Mouse (Mus musculus): ENCODE measurements around the gene Crtc2.
A peak's percentile ranks its signal among the peaks of the same experiment; 100 is the strongest.

The Crtc2 gene

GRCm38 (mm10) chr3:90253653-90254418 lies at the start of gene Crtc2:
Gene Crtc2 (plus strand): TSS chr3:90254163.
- DNase-seq (ENCODE audit: low spot score in 2 of 2): peak; percentile 94 to 96

GRCm38 (mm10) chr3:90204582-90204981 lies 49.4 kb upstream of the Crtc2 start:
- no peak for DNase-seq (ENCODE audit: low spot score in 2 of 2)

GRCm38 (mm10) chr3:90208662-90209061 lies 45.3 kb upstream of the Crtc2 start:
- DNase-seq (ENCODE audit: low spot score in 2 of 2): no peak

- DNase-seq (ENCODE audit: low spot score in 2 of 2): no peak
Measured at GRCm38 (mm10) chr3:90209908-90210566, 43.9 kb upstream of the Crtc2 start.

- DNase-seq (ENCODE audit: low spot score in 2 of 2): no peak
Measured at GRCm38 (mm10) chr3:90211475-90212398, 42.2 kb upstream of the Crtc2 start.

GRCm38 (mm10) chr3:90212723-90213122 lies 41.2 kb upstream of the Crtc2 start:
- DNase-seq (ENCODE audit: low spot score in 2 of 2): no peak

GRCm38 (mm10) chr3:90213377-90213866 lies 40.5 kb upstream of the Crtc2 start, which contains the start of the genes Rps27 and Rab13:
Gene Rps27 (minus strand): TSS chr3:90213651.
Gene Rab13 (plus strand): TSS chr3:90213695.
- DNase-seq (ENCODE audit: low spot score in 2 of 2): peak; percentile 87 to 89

GRCm38 (mm10) chr3:90213956-90214684 lies 39.8 kb upstream of the Crtc2 start:
- peak in 1 of 2 experiments; percentile 20 for DNase-seq (ENCODE audit: low spot score in 2 of 2)

- DNase-seq (ENCODE audit: low spot score in 2 of 2): no peak
Measured at GRCm38 (mm10) chr3:90215825-90216380, 38.1 kb upstream of the Crtc2 start.

GRCm38 (mm10) chr3:90220088-90220487 lies 33.9 kb upstream of the Crtc2 start:
- peak in 1 of 2 experiments; percentile 30 for DNase-seq (ENCODE audit: low spot score in 2 of 2)

GRCm38 (mm10) chr3:90220531-90220951 lies 33.4 kb upstream of the Crtc2 start:
- peak in 1 of 2 experiments; percentile 25 for DNase-seq (ENCODE audit: low spot score in 2 of 2)

- DNase-seq (ENCODE audit: low spot score in 2 of 2): no peak
Measured at GRCm38 (mm10) chr3:90221123-90221522, 32.8 kb upstream of the Crtc2 start.

- no peak for DNase-seq (ENCODE audit: low spot score in 2 of 2)
Measured at GRCm38 (mm10) chr3:90222455-90222854, 31.5 kb upstream of the Crtc2 start.

- no peak for DNase-seq (ENCODE audit: low spot score in 2 of 2)
Measured at GRCm38 (mm10) chr3:90222941-90223340, 31.0 kb upstream of the Crtc2 start.

GRCm38 (mm10) chr3:90224331-90224730 lies 29.6 kb upstream of the Crtc2 start:
- no peak for DNase-seq (ENCODE audit: low spot score in 2 of 2)

- no peak for DNase-seq (ENCODE audit: low spot score in 2 of 2)
Measured at GRCm38 (mm10) chr3:90231075-90231474, 22.9 kb upstream of the Crtc2 start.

- DNase-seq (ENCODE audit: low spot score in 2 of 2): peak; percentile 91 to 93
Measured at GRCm38 (mm10) chr3:90231507-90232333, 22.2 kb upstream of the Crtc2 start, which contains the start of gene Jtb. Gene Jtb (plus strand): TSS chr3:90231597.

- DNase-seq (ENCODE audit: low spot score in 2 of 2): no peak
Measured at GRCm38 (mm10) chr3:90241251-90241650, 12.7 kb upstream of the Crtc2 start.

- DNase-seq (ENCODE audit: low spot score in 2 of 2): no peak
Measured at GRCm38 (mm10) chr3:90241669-90242358, 12.1 kb upstream of the Crtc2 start.
